ENCODE assay signal across 24 mouse cellular contexts in genomic region chr19:3997231-3997630, GRCm38 (mm10). TPM values are rescaled to one million over a fixed set of nuclear protein-coding genes. Genes with fewer than 3 reads are reported as not detected.
"Had no signal": no experiment of that assay in that cellular context is flagged by ENCODE, and none has a peak within 500 bp of the region (broad histone marks: within the 10 kb centered on the region; RNA-seq: fewer than 3 reads in every experiment).

No protein-coding gene starts in this region.

- DNase-seq: gastrocnemius, adult 2 months; gastrocnemius, postnatal 10 days; gastrocnemius, postnatal 25 days; heart, postnatal 10 days; heart, postnatal 4 days; liver; liver, embryonic 13.5 days had no signal

- H3K9me3 ChIP-seq: heart, embryonic 10.5 days; hindbrain, embryonic 10.5 days; hindbrain, embryonic 12.5 days; limb, embryonic 10.5 days; limb, embryonic 12.5 days; liver, embryonic 13.5 days had no signal

- ATAC-seq: forebrain, embryonic 16.5 days; hindbrain, embryonic 16.5 days; inflammation-experienced regulatory T-cells, adult 6 months; intestine, postnatal 0 days had no signal

- H3K4me3 ChIP-seq: gastrocnemius, adult 2 months; heart, embryonic 10.5 days; hindbrain, embryonic 10.5 days; hindbrain, embryonic 12.5 days; layer of hippocampus, adult 2 months; left cerebral cortex, adult 2 months; limb, embryonic 10.5 days; limb, embryonic 12.5 days; liver, embryonic 13.5 days had no signal

- H3K27ac ChIP-seq: hindbrain, embryonic 10.5 days; hindbrain, embryonic 12.5 days; hindbrain, embryonic 14.5 days; kidney, postnatal 0 days; layer of hippocampus, adult 2 months; left cerebral cortex, adult 2 months; limb, embryonic 10.5 days; limb, embryonic 12.5 days; liver, embryonic 13.5 days had no signal

- H3K4me2 ChIP-seq: hindbrain, embryonic 12.5 days; hindbrain, embryonic 14.5 days; limb, embryonic 12.5 days; liver, embryonic 11.5 days; liver, embryonic 13.5 days had no signal

- H3K36me3 ChIP-seq: heart, embryonic 10.5 days; hindbrain, embryonic 10.5 days; hindbrain, embryonic 12.5 days; limb, embryonic 10.5 days; limb, embryonic 12.5 days; liver, embryonic 13.5 days had no signal

- H3K9ac ChIP-seq: hindbrain, embryonic 12.5 days; hindbrain, embryonic 14.5 days; limb, embryonic 12.5 days; liver, embryonic 13.5 days had no signal

RNA-seq across cellular contexts. Expression of gene Tbx10, which starts 4.7 kb away (rescaled TPM):
- polyA plus RNA-seq: forebrain, embryonic 16.5 days; frontal cortex, adult 2 months; heart, embryonic 14.5 days; heart, embryonic 16.5 days; inflammation-experienced regulatory T-cells, adult 6 months; limb, embryonic 12.5 days had no signal
